Mouse (Mus musculus) naive thymus-derived CD4-positive, alpha-beta T cell, adult 2 months (primary cell): ENCODE measurements around the gene Pzp.

ENCODE experiments used
- DNase-seq: peaks from one replicate; pipeline ENCODE4 v3.0.0-alpha.2; 2011; ENCODE audit warnings: low read depth

The Pzp gene

GRCm38 (mm10) chr6:128479463-128480454, 46.8 kb downstream of the Pzp start:
- DNase-seq: peak; percentile 96

- no peak for DNase-seq
These were observed 49.0 kb downstream of the Pzp start for GRCm38 (mm10) chr6:128477495-128477894.

- DNase-seq: no peak
These were observed 52.4 kb downstream of the Pzp start for GRCm38 (mm10) chr6:128474112-128474511.

- DNase-seq: peak; percentile 12
These were observed 57.1 kb downstream of the Pzp start for GRCm38 (mm10) chr6:128469451-128469850.

- DNase-seq: peak; percentile 22
These were observed 59.2 kb downstream of the Pzp start for GRCm38 (mm10) chr6:128467298-128467697.

GRCm38 (mm10) chr6:128466563-128466962, 60.0 kb downstream of the Pzp start:
- no peak for DNase-seq

GRCm38 (mm10) chr6:128466043-128466442, 60.5 kb downstream of the Pzp start:
- no peak for DNase-seq

GRCm38 (mm10) chr6:128464996-128465395, 61.5 kb downstream of the Pzp start:
- no peak for DNase-seq

- no peak for DNase-seq
These were observed 64.9 kb downstream of the Pzp start for GRCm38 (mm10) chr6:128461606-128462005.

- no peak for DNase-seq
These were observed 65.6 kb downstream of the Pzp start for GRCm38 (mm10) chr6:128460729-128461503.

- no peak for DNase-seq
These were observed 66.2 kb downstream of the Pzp start for GRCm38 (mm10) chr6:128460321-128460720.

GRCm38 (mm10) chr6:128457186-128457585, 69.3 kb downstream of the Pzp start:
- no peak for DNase-seq

- DNase-seq: no peak
These were observed 70.5 kb downstream of the Pzp start for GRCm38 (mm10) chr6:128455835-128456605.

- no peak for DNase-seq
These were observed 79.5 kb downstream of the Pzp start for GRCm38 (mm10) chr6:128447063-128447462.

GRCm38 (mm10) chr6:128445761-128446535, 80.6 kb downstream of the Pzp start:
- peak; percentile 52 for DNase-seq

- peak; percentile 38 for DNase-seq
These were observed 86.3 kb downstream of the Pzp start for GRCm38 (mm10) chr6:128440238-128440637.

- DNase-seq: no peak
These were observed 87.6 kb downstream of the Pzp start for GRCm38 (mm10) chr6:128438871-128439341.

- peak; percentile 92 for DNase-seq
These were observed 88.1 kb downstream of the Pzp start, which contains the start of gene Fkbp4 for GRCm38 (mm10) chr6:128438317-128438870. Fkbp4 (minus strand) TSS chr6:128438677.

GRCm38 (mm10) chr6:128437731-128438316, 88.7 kb downstream of the Pzp start:
- peak; percentile 49 for DNase-seq

GRCm38 (mm10) chr6:128437288-128437687, 89.2 kb downstream of the Pzp start:
- peak; percentile 33 for DNase-seq
